Mouse (Mus musculus) natural killer cell, adult 2 months (primary cell): ENCODE measurements around the gene Olfr1255.

ENCODE experiments used
- DNase-seq, 2 experiments: peaks; one replicate each; pipeline ENCODE4 v3.0.0; 2022; ENCODE audit warnings: low spot score in 2 of 2

The Olfr1255 gene

GRCm38 (mm10) chr2:89811751-89812150 lies at the start of gene Olfr1255:
TSS of gene Olfr1255 (plus strand) at chr2:89812051.
- DNase-seq = no peak

GRCm38 (mm10) chr2:89793519-89793918 lies 18.3 kb upstream of the Olfr1255 start, which contains the start of gene Olfr1254:
TSS of gene Olfr1254 (minus strand) at chr2:89793619.
- DNase-seq = no peak

DNA sequence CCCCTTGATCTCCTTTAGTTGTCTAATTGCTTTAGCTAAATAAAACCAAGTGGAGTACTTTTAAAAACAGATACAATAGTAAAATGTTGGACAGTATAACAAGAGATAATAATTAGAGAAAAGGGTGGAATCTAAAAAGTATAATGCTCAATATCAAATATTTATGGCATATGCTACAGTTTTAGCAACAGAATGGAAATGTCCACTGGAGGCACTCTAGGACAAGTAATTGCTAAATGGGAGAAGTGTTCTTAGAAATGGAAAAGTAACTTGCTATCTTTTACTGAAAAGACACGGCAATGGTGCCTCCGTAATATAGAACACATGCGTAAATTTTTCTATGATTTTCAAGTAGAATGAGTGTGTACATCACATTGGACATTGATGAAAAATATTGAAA lies 12.3 kb upstream of the Olfr1255 start:
- no peak for DNase-seq

- no peak for DNase-seq
These were observed 1.1 kb upstream of the Olfr1255 start for GRCm38 (mm10) chr2:89810751-89811150.

DNA sequence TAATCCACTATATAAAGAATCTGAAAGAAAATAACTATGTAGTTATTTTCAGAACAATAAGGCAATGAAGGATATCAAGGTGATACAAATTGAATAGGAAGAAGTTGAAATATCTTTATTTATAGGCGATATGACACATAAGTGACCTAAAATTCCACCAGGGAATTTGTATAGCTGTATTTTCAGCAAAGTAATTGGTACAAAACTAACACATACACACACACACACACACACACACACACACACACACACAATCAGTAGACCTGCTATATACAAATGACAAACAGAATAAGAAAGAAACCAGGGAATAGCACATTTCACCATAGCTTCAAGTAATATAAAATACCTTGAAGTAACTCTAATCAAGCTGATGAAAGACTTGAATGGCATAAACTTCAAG lies 8.4 kb downstream of the Olfr1255 start:
- DNase-seq = no peak

DNA sequence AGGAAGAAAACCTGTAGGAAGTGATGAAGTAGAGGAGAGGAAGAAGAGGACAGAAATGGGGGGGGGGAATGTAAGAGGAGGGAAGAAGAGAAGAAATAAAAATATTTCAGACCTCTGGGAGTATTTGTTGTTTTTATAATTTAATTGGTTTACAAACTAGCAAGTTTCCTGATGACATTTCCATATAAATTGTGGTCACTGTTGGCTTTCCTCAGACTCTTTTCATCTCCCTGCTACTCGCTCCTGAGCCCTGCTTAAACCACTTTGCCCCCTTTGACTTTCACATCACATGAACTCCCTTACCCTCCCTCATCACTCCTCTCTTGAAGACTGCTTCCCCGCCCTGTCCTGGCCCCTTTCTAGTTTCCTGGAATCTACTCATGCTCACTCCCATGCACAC lies 29.6 kb downstream of the Olfr1255 start, which contains the start of gene Olfr1256:
Olfr1256 (minus strand) TSS at position 101 of the 400 bp plus-strand sequence.
- DNase-seq = no peak

GRCm38 (mm10) chr2:89848105-89848504 lies 36.3 kb downstream of the Olfr1255 start, which contains the start of gene Olfr48:
TSS of gene Olfr48 (minus strand) at chr2:89848205.
- DNase-seq = no peak

DNA sequence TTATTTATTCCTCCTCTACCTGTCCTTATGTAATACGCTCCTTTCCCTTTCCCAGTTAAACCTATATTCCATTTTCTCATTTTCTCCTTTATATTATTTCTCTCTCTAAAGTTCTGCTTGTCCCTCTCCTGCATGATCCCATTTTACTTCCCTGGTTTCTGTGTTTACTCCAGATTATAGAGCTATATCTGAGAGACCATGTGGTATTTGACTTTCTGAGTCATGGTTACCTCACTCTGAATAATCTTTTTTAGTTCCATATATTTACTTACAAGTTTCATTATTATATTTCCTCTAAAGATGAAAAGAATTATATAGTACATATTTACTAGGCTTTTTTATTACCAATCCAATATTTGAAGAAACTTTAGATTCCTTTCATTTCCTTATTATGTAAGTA lies 37.4 kb downstream of the Olfr1255 start:
- no peak for DNase-seq
